Comparison of ENCODE assay signal across 6 mouse cellular contexts in the genomic region with DNA sequence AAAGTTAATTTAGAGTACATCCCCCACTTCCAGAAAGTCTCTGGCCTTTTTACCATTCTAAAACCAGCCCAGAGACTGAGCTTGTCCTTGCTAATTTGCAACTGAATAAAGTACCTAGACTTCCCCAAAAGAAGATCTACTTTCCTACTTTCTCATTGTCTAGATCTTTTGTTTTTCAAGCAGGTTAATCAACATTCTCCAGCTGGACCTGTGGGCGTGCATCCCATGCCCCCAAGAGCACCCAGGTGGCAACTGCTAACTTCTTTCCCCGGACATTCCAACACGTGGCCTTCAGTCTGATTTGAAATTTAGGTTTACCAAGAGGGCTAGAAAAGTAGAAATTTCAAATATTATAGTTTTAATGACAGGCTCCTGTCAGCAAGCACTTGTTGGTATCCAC.
DNase-seq lines count a peak whose midpoint lies in the region; TF ChIP-seq lines count a peak whose summit lies in the region.
"Not testable (repeated sequence)": the region's sequence is repeated elsewhere in the genome, so short reads cannot be mapped to it uniquely, and the experiment has no call there.

No protein-coding gene starts in this region.

- H3K9ac ChIP-seq in ES-Bruce4 (ENCODE audit: low read depth, poor library complexity, severe bottlenecking), result not testable (repeated sequence)
- peak overlapping the region; percentile 57; the same call in 1 of the 2 replicates for H3K9ac ChIP-seq in ES-E14 (ENCODE audit: insufficient read depth, low read depth, low read length, poor library complexity, severe bottlenecking)

- H3K4me1 ChIP-seq in ES-Bruce4 (ENCODE audit: control insufficient read depth, insufficient read depth, low read length), result not testable (repeated sequence)
- peaks cover 0 to 10% of the 10 kb centered on the region in 2 experiments; a peak in 3 of 4 replicates for H3K4me1 ChIP-seq in ES-E14 (ENCODE audit: control insufficient read depth in 2 of 2, insufficient read depth in 2 of 2, low read length in 2 of 2, poor library complexity in 1 of 2)

- not testable (repeated sequence) for TF ChIP-seq CTCF in ES-Bruce4 (IDR thresholded peaks at IDR 0.05; ENCODE audit: low read depth, low read length)

- H3K27ac ChIP-seq in ES-Bruce4 (ENCODE audit: insufficient read depth, low read length) (peak overlapping the region; percentile 96), ES-E14 (ENCODE audit: insufficient read depth, low read depth, low read length, poor library complexity, severe bottlenecking) (peak overlapping the region; percentile 92; the same call in 1 of the 2 replicates)

- not testable (repeated sequence) for TF ChIP-seq POLR2A in ES-Bruce4 (IDR thresholded peaks at IDR 0.05; ENCODE audit: insufficient read depth, low read length)

- not testable (repeated sequence) for H3K4me3 ChIP-seq in ES-Bruce4 (ENCODE audit: low read depth, low read length)
- peak overlapping the region in 1 of 2 experiments; percentile 24; a peak in 1 of 4 replicates for H3K4me3 ChIP-seq in ES-E14 (ENCODE audit: insufficient read depth in 1 of 2, low read depth in 1 of 2, low read length in 2 of 2, poor library complexity in 1 of 2, severe bottlenecking in 1 of 2)

- in situ Hi-C loops in ES-E14 (cut with MboI; ENCODE audit: low sequenced_read_pairs in 2 of 2, unreplicated experiment in 2 of 2), result not testable (repeated sequence)

- H3K36me3 ChIP-seq in ES-Bruce4 (ENCODE audit: control insufficient read depth, insufficient read depth, low read length, poor library complexity, severe bottlenecking); ES-E14 (ENCODE audit: control insufficient read depth, insufficient read depth, low read length, poor library complexity, severe bottlenecking): not testable (repeated sequence)

- DNase-seq in ES-CJ7 (ENCODE audit: low read depth, low spot score) (peak; percentile 95), ES-E14 (ENCODE audit: low read depth, low spot score) (peak; percentile 47), R1 (ENCODE audit: low read depth, low spot score) (peak; percentile 94), WW6 (ENCODE audit: low read depth, low spot score) (peak; percentile 22), ZHBTc4 (ENCODE audit: low read depth, low spot score) (peak; percentile 91)

- H3K27me3 ChIP-seq in ES-Bruce4 (ENCODE audit: control insufficient read depth, insufficient read depth, low read length, poor library complexity, severe bottlenecking), result not testable (repeated sequence)

- H3K9me3 ChIP-seq in ES-Bruce4 (replicated peaks; ENCODE audit: control insufficient read depth, insufficient read depth, low read length, poor library complexity, severe bottlenecking); ES-E14 (ENCODE audit: control insufficient read depth, insufficient read depth, low read depth, low read length): not testable (repeated sequence)

- peak; percentile 96 for TF ChIP-seq EP300 in ES-Bruce4 (IDR thresholded peaks at IDR 0.05; ENCODE audit: insufficient read depth, low read depth, low read length)

TF ChIP-seq in ES-E14, 5 proteins besides CTCF, POLR2A, EP300 and RAD21:
- TF ChIP-seq CHD2 (IDR thresholded peaks at IDR 0.05; ENCODE audit: low read depth, low read length), result peak; percentile 54
TF ChIP-seq in ES-E14: peak in this region for 1; not testable (repeated sequence) for 4.

Comparison
In these comparisons a context has a peak if more than half of its experiments do, and no peak if none do; other contexts are left out.
1. DNase-seq: peak in every context shown above with its lines; median percentile 95 in ES-CJ7; 94 in R1; 91 in ZHBTc4; 47 in ES-E14; 22 in WW6.